Mouse (Mus musculus) heart, adult 2 months (tissue): ENCODE measurements around the gene Dnal4.

ENCODE experiments used
- CTCF ChIP-seq: fragments of 200-600 bp; IDR thresholded peaks from 2 replicates; pipeline ENCODE4 v1.8.1; 2022; ENCODE audit warnings: antibody characterized with exemption, mild to moderate bottlenecking, moderate library complexity
- EP300 ChIP-seq: fragments of 200-500 bp; IDR thresholded peaks from 2 replicates; pipeline ENCODE4 v1.6.1; 2011; ENCODE audit warnings: low read depth, low read length, control low read depth; ENCODE audit not compliant: insufficient read depth
- POLR2A ChIP-seq: fragments of 200-500 bp; IDR thresholded peaks from 2 replicates; pipeline ENCODE4 v1.6.1; 2011; ENCODE audit warnings: mild to moderate bottlenecking, low read depth, low read length, control low read depth; ENCODE audit not compliant: insufficient read depth

GRCm38 (mm10) chr15:79760956-79761355, 16.7 kb downstream of the Dnal4 start:
- TF ChIP-seq CTCF (no peak), POLR2A (no peak), EP300 (no peak)
